Mouse (Mus musculus) stomach, postnatal 0 days (tissue): Measurements from ENCODE around the gene Mapk8ip3. TPM values are rescaled to one million over a fixed set of nuclear protein-coding genes. Genes with fewer than 3 reads are reported as not detected.
A peak's percentile ranks its signal among the peaks of the same experiment; 100 is the strongest.

Source experiments
- ATAC-seq: fragments of 200-750 bp; cut with Nextera tagmentation; 2 replicates; pipeline ENCODE4 v1.8.0; 2017; ENCODE audit not compliant: low FRiP score, low TSS enrichment
- DNase-seq: peaks from one replicate; pipeline ENCODE4 v3.0.0-alpha.2; 2016; ENCODE audit warnings: low spot score
- H3K27ac ChIP-seq: fragments of 300-500 bp; sonication (generic); replicated peaks from 2 replicates; pipeline ENCODE4 v1.5.1; 2014; ENCODE audit warnings: mild to moderate bottlenecking, control low read depth
- H3K27me3 ChIP-seq: fragments of 300-500 bp; sonication (generic); 2 replicates; pipeline ENCODE4 v1.6.1; 2014; ENCODE audit warnings: low read length; ENCODE audit not compliant: control insufficient read depth, insufficient read depth
- H3K36me3 ChIP-seq: fragments of 300-500 bp; sonication (generic); 2 replicates; pipeline ENCODE4 v1.6.1; 2014; ENCODE audit warnings: low read length, mixed read lengths; ENCODE audit not compliant: control insufficient read depth, insufficient read depth
- H3K4me1 ChIP-seq: fragments of 300-500 bp; sonication (generic); replicated peaks from 2 replicates; pipeline ENCODE4 v1.6.1; 2014; ENCODE audit warnings: antibody characterized with exemption; ENCODE audit not compliant: control insufficient read depth, insufficient read depth
- H3K4me2 ChIP-seq: fragments of 300-500 bp; sonication (generic); replicated peaks from 2 replicates; pipeline ENCODE4 v1.6.1; 2014; ENCODE audit warnings: low read depth, mild to moderate bottlenecking, control low read depth, moderate library complexity
- H3K4me3 ChIP-seq: fragments of 300-500 bp; sonication (generic); 2 replicates; pipeline ENCODE4 v1.5.1; 2014; ENCODE audit warnings: low read depth, low read length, control low read depth
- H3K9ac ChIP-seq: fragments of 300-500 bp; sonication (generic); 2 replicates; pipeline ENCODE4 v1.6.1; 2014; ENCODE audit warnings: mild to moderate bottlenecking, low read length, control low read depth, mixed read lengths
- H3K9me3 ChIP-seq: fragments of 300-500 bp; sonication (generic); 2 replicates; pipeline ENCODE4 v1.6.1; 2016; ENCODE audit warnings: low read length; ENCODE audit not compliant: control insufficient read depth
- CTCF ChIP-seq: IDR thresholded peaks from 2 replicates; pipeline ENCODE4 v1.5.1; 2016; ENCODE audit warnings: antibody characterized with exemption, low read depth, mild to moderate bottlenecking, moderate library complexity
- EP300 ChIP-seq: optimal IDR thresholded peaks from 2 replicates; pipeline ENCODE3; 2016; ENCODE audit warnings: antibody characterized with exemption
- WGBS: fragments of 180-500 bp; shearing (Covaris S2); extraction: QIAGEN DNeasy Blood & Tissue Kit; methylation state at CpG from one replicate; pipeline ENCODE4 v1.1.7; 2014; 5-methylcytosine and 5-hydroxymethylcytosine counted together
- polyA plus RNA-seq: library from polyadenylated mRNA; unstranded; fragments of >200 nt; fragmentation: Nextera tagmentation; extraction: Ambion mirVana; gene quantifications from 2 replicates; pipeline ENCODE4 v1.2.1, GENCODE M21; 2015

Mapk8ip3 gene
- polyA plus RNA-seq, 1 experiment from 2014 or later = 6.5 TPM

GRCm38 (mm10) chr17:24878117-24878397 lies 58.7 kb downstream of the Mapk8ip3 start:
- peak overlapping the region; percentile 53 for H3K9ac ChIP-seq
- 0 out of 2 replicates have a peak overlapping the region, but pooled peaks have one; percentile 2 for H3K4me3 ChIP-seq
- peaks cover 4% of the 10 kb centered on the region; the same call in 1 of the 2 replicates for H3K36me3 ChIP-seq
- ATAC-seq (peak; percentile 74), DNase-seq (peak; percentile 80)
- no peaks in the 10 kb centered on the region for H3K4me1 ChIP-seq
- WGBS = 14% methylated on average over 5 of the region's 5 CpGs
- H3K27me3 ChIP-seq = no peaks in the 10 kb centered on the region
- TF ChIP-seq EP300 = no peak
- no peak for TF ChIP-seq CTCF
- no peaks in the 10 kb centered on the region for H3K9me3 ChIP-seq
- peak overlapping the region; percentile 76 for H3K27ac ChIP-seq
- H3K4me2 ChIP-seq = peak overlapping the region; percentile 27; the same call in 1 of the 2 replicates

- Histone ChIP-seq H3K9ac (peak overlapping the region; percentile 53), H3K36me3 (no peaks in the 10 kb centered on the region), H3K9me3 (no peaks in the 10 kb centered on the region), H3K4me3 (no peak overlapping the region), H3K27ac (peak overlapping the region; percentile 76), H3K27me3 (no peaks in the 10 kb centered on the region), H3K4me1 (no peaks in the 10 kb centered on the region), H3K4me2 (peak overlapping the region; percentile 27; the same call in 1 of the 2 replicates)
- TF ChIP-seq EP300 (no peak), CTCF (no peak)
- WGBS = 30% methylated on average over 10 of the region's 10 CpGs
- ATAC-seq (peak; percentile 33), DNase-seq (peak; percentile 46)
These were observed 59.3 kb downstream of the Mapk8ip3 start for GRCm38 (mm10) chr17:24877336-24878116.

DNA sequence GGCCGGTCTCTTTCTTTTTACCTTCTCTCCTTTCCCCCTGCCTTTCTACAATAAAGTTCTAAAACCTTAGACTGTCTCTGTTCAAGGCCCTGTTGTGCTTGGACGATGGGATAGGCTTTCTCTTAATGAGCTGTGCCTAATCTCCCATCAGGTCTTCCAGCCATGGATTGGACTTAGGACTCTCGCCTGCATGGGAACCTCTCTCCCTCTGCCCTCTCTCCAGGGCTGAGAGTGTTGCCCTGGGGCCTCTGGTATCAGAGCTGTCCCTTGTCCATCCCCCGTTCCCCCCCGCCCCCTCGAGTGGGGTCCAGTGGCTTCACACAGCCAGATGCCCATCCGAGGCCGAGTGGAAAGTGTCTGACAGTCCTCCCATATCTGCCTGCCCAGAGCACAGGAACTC lies 61.8 kb downstream of the Mapk8ip3 start:
- H3K4me2 ChIP-seq = no peak overlapping the region
- ATAC-seq = no peak
- no peak overlapping the region for H3K4me3 ChIP-seq
- H3K9me3 ChIP-seq = no peaks in the 10 kb centered on the region
- no peaks in the 10 kb centered on the region for H3K27me3 ChIP-seq
- no peaks in the 10 kb centered on the region for H3K4me1 ChIP-seq
- DNase-seq = no peak
- 86% methylated on average over 8 of the region's 8 CpGs for WGBS
- TF ChIP-seq EP300 = no peak
- no peak for TF ChIP-seq CTCF
- H3K27ac ChIP-seq = no peak overlapping the region
- no peaks in the 10 kb centered on the region for H3K36me3 ChIP-seq
- no peak overlapping the region for H3K9ac ChIP-seq

GRCm38 (mm10) chr17:24874405-24874745 lies 62.4 kb downstream of the Mapk8ip3 start:
- TF ChIP-seq EP300 = no peak
- ATAC-seq = no peak
- Histone ChIP-seq H3K27ac (no peak overlapping the region), H3K4me2 (no peak overlapping the region), H3K4me3 (no peak overlapping the region), H3K27me3 (no peaks in the 10 kb centered on the region), H3K4me1 (no peaks in the 10 kb centered on the region), H3K36me3 (no peaks in the 10 kb centered on the region), H3K9me3 (no peaks in the 10 kb centered on the region), H3K9ac (no peak overlapping the region)
- WGBS = 45% methylated on average over 1 of the region's 1 CpGs
- no peak for DNase-seq

DNA sequence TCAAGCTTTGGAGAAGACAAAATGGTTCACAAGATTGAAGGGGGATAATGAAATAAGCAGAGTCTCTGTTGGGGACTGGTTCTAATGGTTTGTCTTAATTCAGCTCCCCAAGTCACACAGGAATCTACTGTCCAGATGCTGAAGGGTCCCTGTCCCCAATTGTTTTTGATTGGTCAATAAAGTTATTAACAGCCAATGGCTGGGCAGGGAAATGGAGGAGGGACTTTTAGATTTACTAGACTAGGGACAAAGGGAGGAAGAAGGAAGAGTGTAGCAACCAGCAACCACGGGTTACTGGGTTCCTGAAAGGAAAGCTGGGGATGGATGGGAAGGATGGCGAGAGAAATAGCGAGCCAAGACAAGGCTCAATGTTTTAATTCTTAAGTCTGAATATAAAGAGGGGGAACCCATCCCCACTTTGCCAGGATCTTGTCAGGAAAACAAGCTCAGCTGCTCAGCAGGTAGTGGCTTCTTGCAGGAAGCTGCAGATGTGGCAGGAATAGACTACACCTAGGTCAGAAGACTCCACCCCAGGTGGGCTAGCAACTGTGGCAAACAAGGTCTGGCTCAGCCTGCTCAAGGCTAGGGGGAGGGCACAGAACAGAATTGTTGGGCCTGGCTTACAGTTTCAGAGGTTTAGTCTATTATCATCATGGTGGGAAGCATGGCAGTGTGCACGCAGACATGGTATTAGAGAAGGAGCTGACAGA lies 62.9 kb downstream of the Mapk8ip3 start:
- TF ChIP-seq CTCF (no peak), EP300 (no peak)
- WGBS = 52% methylated on average over 4 of the region's 4 CpGs
- DNase-seq = no peak
- H3K4me1 ChIP-seq = no peaks in the 10 kb centered on the region
- no peak overlapping the region for H3K4me2 ChIP-seq
- H3K4me3 ChIP-seq = no peak overlapping the region
- no peak for ATAC-seq
- H3K27ac ChIP-seq = no peak overlapping the region
- H3K27me3 ChIP-seq = no peaks in the 10 kb centered on the region
- H3K9ac ChIP-seq = no peak overlapping the region
- H3K36me3 ChIP-seq = no peaks in the 10 kb centered on the region
- no peaks in the 10 kb centered on the region for H3K9me3 ChIP-seq

- TF ChIP-seq EP300 (no peak), CTCF (no peak)
- H3K9ac ChIP-seq = no peak overlapping the region
- H3K4me1 ChIP-seq = no peaks in the 10 kb centered on the region
- no peak for DNase-seq
- 0 out of 2 replicates have a peak, but pooled peaks cover 6% of the 10 kb centered on the region for H3K36me3 ChIP-seq
- H3K4me3 ChIP-seq = no peak overlapping the region
- no peaks in the 10 kb centered on the region for H3K9me3 ChIP-seq
- H3K27me3 ChIP-seq = no peaks in the 10 kb centered on the region
- no peak overlapping the region for H3K4me2 ChIP-seq
- no peak overlapping the region for H3K27ac ChIP-seq
- 94% methylated on average over 10 of the region's 10 CpGs for WGBS
- no peak for ATAC-seq
These were observed 68.9 kb downstream of the Mapk8ip3 start for GRCm38 (mm10) chr17:24867914-24868313.
